Mouse (Mus musculus) lung, postnatal 36 days (tissue): ENCODE results near the gene Ascl1.
A peak's percentile ranks its signal among the peaks of the same experiment; 100 is the strongest.

ENCODE experiments used
- DNase-seq: peaks from one replicate; pipeline ENCODE4 v3.0.0; 2022; ENCODE audit warnings: mixed read lengths

The Ascl1 gene

DNA sequence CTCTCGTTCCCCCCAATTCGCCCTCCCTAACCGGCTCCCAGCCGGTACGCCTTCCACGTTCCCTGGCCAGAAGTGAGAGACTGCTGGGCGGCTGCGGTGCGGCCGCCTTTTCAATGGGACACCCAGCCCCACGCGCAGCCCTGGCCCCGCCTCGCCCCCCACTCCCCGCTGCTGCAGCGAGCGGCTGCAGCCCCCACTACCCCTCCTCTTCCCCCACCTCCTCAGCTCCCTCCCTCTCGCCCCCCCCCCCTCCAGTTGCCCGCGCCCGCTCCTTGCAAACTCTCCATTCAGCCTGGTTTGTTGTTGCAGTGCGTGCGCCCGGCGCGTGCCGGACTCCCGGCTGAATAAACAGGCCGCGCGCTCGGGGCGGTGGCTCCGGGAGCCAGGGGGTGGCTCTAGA is at the start of gene Ascl1:
Gene Ascl1, minus strand, starts transcription at position 85 of the 400 bp plus-strand sequence.
- no peak for DNase-seq

DNA sequence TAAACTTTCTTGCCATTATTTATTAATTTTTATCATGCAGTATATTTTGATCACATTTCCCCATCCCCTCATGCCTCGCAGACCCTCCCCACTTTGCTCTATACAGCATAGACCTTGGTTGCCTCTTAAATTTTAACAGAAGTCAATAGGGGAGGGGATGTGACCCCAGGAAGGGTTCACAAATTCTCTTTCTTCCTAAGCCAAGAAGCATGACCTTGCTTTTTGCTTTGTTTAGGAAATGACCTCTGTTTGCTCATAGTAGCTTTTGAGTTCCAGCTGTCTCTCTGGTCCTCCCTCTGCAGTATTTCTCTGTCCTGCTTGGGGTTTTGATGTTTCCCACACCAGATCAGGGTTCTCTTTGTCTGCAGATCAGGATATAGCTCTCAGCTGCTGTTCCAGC is 40.7 kb upstream of the Ascl1 start:
- DNase-seq: no peak

DNA sequence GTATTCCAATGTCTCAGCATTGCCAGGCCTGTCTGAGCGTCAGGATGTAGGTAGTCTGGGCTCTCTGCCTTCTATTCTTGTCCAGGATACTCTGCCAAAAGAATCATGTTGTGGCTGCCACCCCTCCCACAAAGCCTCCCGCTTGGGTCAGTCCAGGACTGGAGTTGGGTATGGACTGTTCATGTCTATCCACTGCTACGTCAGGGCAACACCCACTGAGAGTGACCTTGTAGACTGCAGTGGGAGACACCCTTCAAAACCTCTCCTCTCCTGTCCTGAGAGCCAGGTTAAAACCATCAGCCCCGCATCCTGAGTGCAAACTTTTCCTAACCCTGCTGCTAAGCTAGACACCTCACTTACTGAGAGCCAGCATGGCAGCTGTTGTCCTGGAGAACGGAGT is 28.2 kb upstream of the Ascl1 start, which contains the start of gene Pah:
Gene Pah, plus strand, starts transcription at position 150 of the 400 bp plus-strand sequence.
- no peak for DNase-seq

DNA sequence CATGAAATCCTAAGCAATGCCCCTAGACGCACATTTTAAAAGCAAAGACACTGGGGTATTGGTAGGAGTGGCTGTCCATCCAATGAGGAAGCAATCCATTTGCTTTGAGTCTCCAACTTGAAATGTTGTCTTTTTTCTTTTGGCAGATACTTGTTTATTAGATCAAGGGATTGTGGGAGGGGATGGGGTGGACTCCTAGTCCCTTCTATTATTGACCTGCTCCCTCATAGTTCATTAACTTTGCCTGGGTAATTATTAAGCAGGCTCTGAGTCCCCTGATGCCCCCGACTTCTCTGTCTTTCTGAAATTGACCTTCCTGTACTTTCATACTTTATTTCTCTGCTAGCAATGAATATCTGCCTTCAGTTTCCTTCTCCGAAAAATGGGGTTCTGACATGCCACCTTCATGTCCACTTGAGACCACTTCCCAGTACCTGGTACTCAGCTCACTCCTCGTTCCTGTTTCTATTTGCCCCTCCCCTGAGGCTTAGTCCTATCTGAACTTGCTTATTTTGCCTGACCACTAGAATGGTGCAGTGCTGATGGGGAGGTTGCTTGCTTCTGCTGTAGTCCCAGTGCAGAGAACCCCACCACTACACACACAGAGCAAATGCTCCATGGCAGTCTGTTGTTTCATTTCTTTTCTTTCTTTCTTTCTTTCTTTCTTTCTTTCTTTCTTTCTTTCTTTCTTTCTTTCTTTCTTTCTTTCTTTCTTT is 27.1 kb upstream of the Ascl1 start:
- DNase-seq: no peak

DNA sequence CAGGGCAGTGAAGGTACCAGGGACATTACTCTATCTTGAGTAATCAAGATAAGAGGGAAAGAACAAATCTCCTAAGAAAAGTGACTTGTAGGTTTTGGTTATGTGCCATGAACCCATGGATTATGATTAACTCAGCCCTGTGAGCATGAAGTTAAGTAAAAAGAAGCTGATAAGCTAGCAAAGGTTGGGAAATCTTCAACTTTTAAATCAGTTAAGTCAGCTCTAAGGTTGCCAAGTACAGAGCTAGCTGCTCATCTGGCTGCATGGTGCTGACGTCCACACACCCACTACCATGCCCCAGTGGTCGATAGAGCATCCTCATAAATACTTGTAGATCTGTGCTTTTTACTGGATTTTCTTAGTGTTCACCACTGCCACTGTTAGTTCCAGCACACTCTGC is 25.1 kb upstream of the Ascl1 start:
- DNase-seq: no peak

DNA sequence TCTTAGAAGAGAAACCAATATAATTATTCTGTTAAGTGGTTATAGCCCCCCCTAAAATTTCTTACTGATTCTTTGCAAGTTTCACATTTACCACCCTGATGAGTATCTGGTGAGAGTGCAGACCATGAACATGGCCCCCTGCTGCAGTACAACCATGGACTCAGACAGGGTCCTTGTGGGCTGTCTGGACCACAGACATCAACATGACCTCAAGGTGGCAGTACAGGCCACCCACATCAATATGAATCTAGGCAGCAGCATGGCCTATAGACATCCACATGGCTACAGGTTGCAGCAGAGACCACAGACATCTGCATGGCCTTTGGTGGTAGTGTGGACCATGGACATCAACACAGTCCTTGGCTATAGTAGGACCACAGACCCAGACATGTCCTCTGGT is 19.6 kb upstream of the Ascl1 start:
- no peak for DNase-seq

DNA sequence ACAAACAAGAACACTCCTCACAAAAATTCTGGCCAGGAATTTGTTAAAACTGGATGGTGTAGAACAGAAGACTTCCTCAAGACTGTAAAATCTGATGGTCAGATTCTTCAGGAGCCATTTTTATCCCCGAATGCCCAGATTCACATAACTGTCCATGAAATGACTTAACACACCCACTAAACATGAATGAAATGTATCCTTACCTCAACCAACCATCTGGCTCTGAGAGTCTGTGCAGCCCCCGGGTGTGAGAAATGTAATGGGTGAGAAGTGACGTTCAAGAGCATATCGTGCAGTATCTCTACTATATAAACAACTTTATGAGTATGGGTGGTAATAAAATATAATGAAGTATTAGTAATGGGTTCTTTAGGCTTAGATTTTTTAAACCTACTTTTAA is 15.1 kb upstream of the Ascl1 start:
- DNase-seq: no peak

DNA sequence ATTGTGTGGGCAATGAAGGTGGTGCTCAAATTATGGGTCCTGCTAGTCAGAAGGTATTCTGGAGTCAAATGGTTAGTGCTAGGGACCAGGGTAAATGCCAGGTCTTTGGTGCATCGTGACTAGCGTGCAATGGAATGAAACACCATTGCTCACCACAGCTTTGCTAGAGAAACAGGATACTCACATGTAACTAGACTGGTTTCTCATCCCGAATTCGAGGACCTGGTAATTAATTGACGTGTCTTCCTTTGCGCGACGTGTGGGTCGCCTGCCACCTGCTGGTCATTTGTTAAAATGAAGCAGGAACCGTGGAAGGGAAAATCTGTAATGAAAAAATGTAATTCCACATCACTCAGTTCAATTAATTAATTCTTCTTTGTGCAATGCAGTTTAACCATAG is 10.5 kb upstream of the Ascl1 start:
- peak; percentile 56 for DNase-seq

DNA sequence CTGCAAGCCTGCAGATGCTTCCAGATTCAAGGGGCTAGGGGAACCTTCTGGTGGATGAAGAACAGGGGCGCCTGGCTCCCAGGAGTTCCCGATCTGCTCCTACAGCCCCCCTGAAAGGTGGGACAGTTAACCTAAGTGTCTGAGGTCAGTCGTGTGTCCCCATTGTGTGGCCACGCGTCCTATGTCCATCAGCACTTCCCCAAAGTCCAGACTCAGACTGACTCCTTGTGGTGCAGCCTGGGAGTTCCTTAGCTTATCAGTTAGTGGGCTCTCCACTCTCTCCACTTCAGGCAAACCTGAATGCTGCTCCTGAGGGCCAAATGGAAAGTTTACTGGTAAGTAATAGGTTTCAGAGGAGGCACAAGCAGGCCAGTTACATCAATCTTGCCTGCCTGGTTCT is 8.8 kb upstream of the Ascl1 start:
- DNase-seq: no peak

DNA sequence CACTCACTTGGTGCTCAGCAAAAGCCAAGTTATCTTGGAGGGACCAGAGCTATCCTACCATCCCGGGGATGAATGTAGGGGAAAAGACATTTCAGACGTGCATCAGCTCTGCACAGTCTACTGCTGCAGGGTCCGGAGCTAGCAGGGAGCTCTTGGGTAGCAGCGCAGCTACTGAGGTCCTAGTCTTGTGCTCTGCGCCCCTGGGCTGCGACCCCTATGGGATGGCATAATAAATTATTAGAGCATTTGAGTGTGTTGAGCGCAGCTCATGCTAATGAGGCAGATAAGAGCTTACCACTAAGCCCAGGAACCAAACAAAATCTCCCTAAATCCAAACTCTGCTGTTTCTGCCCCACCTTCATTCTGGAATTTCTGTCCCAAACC is 8.2 kb upstream of the Ascl1 start:
- DNase-seq: no peak

DNA sequence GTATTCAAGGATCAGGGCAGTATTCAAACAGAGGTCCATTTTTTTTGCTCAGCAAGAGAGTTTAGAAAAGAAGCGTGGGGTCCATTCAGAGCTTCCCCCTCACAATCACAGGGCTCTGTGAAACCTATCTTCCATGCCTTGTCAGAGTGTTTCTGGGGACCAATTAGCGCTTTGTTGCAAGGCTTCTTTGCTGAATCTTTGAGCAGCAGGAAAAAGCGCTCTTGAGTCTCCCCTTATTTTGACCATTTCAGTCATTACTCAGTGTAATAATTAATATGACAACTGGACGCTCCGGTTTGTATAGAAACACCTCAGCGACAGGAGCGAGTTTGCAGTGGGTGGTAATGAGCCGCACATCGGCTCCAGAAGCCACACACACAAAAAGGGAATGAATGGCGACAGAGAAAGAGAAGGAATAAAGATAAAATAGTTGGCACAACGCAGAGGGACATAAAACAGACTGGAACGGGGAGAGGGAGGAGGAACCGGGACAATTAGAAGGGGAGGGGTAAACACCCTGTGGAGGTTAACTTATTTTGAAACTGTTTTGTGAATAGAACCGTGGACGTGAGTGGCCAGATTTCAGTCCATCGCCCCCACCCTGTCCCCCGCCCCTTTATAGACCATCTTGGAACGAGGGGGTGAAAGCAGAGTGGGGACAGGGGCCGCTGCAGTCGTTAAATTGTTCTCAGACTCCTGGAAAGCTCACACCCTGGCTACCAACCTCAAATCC is 7.6 kb upstream of the Ascl1 start:
- DNase-seq: no peak

DNA sequence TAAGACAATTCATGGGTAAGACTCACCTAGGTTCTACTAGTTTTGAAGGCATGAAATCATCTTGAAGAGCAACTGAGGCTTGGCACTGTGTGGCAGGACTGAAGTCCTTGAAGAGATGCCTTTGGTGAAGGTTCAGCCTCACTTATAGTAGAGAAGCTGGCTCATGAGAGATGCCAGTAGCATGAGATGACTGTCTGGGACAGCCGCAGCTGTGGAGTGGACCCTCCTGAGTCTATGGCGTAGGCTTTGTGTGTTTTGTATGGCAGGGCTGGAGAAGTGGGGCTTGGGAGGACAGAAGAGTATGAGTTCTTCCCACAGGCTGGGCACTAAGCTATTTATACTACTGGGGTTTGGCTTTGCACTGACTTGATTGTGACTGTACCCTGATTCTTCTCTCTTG is 3.6 kb upstream of the Ascl1 start:
- DNase-seq: no peak

DNA sequence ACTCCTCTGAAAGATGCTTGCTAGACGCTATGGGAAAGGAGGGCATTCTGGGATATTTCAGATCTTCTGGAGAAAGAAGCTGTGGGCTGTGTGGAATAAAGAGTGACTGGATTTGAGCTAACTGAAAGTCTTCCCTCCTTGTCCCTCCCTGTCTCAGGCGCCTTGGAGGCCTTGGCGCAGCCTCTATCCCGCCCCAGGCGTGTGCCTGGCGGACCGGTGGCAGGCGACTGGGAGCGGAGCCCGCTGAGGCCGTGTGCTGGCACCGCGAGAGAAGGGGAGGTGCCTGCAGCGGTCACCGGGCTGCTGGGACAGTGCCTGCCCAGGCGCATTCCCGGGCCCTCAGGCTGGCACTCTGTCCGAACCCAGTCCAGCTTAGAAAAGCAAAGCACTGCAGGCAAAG is 1.1 kb upstream of the Ascl1 start:
- DNase-seq: no peak

DNA sequence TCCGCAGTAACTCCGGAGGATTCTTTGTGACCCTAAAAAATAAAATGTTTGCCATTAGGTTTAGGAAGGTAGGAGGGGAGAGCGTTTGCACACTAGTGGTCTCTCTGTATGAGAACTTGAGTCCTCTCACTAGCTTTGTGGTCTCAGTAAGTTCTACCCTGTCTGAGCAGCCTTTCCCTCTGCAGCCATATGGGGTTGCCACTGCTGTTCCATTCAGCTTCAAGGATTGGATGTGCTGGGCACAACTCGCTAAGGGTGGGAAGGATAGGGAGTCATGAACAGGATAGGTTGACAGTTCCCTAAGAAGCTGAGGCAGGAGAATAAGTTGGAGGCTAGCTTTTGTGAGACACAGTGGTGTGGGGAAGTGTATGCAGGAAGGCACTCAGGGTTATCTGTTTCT is 716 bp upstream of the Ascl1 start:
- DNase-seq: no peak

DNA sequence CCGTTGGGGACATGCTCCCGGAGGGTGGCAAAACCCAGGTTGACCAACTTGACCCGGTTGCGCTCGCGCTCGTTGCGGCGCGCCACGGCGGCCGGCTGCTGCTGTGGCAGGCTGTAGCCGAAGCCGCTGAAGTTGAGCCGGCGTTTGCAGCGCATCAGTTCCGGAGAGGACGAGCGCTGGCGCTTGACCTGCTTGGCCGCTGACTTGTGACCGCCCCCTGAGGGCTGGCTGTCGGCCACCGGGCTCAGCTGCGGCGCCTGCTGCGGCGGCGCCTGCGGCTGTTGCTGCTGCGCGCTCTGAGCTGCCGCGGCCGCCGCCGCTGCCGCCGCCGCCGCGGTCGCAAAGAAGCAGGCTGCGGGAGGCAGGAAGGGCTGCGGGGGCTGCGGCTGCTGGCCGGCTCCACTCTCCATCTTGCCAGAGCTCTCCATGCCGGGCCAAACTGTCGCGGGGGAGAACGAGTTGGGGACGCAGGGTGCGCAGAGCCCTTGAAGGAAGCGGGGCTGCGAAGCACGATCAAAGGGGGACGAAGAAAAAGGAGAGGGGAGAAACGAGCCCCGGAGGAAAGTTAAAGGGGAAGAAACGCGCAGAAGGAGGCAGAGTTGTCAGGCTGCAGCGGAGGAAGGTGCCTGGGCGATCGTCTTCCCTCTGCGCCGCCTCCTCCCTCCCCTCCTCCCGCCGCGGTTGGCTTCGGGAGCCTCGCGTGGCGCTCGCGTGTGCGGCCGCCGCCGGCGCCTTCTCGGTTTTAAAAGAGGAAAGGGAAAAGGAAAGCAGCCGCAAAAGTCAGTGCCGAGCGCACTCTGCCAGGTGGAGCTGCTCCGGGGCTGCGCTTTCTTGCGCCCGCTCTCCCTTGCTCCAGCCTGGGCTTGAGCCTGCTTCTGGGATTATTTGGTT is 554 bp downstream of the Ascl1 start:
- no peak for DNase-seq

DNA sequence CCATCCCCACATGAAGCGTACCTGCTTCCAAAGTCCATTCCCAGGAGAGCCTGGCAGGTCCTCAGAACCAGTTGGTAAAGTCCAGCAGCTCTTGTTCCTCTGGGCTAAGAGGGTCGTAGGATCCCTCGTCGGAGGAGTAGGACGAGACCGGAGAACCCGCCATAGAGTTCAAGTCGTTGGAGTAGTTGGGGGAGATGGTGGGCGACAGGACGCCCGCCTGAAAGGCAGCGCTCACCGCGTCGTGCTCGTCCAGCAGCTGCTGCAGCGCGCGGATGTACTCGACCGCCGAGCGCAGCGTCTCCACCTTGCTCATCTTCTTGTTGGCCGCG is 1.2 kb downstream of the Ascl1 start:
- DNase-seq: no peak

DNA sequence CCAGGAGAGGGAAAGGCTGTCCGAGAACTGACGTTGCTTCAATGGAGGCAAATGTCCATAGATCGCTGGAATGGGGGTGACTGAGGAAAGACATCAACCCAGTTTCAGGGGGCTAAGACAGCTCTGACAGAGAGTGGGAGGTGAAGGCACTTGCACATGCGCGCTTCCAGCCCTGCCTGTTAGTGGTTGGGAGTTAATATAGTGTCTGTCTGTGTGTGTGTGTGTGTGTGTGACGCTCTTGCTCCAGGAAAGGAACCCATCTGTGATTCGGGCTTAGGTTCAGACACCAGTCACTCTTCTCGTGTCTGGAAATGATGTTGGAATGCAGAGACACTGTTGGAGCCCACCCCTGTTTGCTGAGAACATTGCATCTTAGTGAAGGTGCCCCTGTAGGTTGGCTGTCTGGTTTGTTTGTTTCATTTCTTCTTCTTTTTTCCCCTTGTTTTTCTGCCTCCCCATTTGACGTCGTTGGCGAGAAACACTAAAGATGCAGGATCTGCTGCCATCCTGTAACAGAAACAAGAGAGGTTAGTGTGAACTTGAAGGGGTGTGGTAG is 1.9 kb downstream of the Ascl1 start:
- DNase-seq: no peak

DNA sequence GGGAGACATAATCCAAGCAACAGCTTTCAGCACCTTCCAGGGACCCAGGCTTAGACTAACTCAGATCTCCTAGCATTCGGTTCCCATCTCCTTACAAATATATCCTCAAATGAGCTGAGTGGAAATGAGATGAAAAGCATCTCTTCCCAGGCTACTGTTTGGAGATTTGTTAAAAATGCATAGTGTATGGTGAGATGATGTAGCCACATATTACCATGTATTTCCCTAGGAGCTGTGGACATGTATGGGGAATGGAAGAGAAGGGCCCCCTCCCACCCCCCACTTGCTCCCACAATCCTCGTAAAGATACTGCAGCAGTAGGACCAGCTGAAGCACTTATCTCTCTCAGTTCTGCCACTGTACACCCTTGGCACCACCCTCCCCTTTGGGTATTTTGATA is 3.1 kb downstream of the Ascl1 start:
- DNase-seq: no peak

DNA sequence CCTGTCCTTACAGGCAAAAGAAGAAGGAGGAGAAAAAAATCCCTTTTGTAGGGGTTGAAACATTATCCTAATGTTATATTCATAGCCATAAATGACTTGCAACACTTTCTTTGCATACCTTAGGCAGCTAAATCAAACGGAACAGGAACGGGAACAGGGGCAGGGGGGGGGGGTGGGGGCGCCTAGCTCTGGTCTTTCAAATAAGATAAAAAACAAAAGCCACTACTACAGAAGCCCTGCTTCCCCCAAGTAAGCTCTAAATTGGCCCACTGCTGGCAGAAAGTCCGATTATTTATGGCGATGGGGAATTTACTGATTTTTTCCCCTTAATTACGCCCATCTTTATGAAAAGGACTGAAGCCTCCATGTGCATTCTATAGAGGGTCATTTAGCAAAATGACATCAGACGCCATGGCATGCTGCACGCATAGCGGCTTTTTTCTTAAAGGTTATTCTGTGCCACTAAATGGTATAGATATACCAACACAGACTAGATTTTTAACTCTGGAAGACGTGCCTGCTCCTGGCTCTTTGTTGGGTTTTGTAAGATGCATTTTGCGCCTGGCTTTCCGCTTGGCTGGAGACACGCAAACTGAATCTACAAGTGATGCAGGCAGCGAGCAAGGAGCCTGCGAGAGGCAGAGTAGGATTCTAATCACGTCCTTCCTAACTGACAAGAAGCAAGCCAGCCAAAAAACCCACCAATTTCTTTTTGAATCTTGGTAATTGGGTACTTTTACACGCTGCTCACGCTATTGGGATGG is 4.0 kb downstream of the Ascl1 start:
- DNase-seq: no peak

DNA sequence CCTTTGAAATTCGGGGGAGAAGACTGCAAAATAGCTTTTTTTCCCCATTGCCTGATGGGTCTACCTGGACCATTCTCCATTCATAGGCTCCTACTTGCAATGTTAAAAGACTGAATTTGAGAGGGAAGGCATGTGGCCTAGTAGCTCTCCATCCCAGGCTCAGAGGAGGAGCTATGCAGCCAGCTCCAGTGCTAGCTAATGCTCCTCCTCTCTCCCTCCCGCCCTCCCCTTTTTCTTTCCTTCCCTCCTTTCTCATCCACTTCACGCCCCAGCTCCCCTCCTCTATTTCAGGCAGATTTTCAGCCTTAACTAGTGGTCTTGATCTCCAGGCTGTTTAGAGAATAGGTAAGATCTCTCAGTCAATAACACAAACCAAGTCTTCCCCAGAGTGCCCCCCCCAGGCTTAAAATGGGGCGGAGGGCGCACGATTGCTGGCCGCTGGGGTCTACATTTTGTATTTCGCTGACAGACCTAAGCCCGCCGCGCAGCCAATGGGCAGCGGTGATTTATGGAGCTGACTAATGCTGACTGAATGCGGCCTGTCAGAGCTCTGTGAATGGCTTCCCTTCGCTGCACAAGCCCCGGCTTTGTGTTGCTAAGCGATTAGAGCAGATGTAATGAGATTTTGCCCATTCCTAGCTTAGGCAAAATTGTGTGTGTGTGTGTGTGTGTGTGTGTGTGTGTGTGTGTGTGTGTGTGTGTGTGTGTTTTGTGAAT is 4.9 kb downstream of the Ascl1 start:
- DNase-seq: no peak

DNA sequence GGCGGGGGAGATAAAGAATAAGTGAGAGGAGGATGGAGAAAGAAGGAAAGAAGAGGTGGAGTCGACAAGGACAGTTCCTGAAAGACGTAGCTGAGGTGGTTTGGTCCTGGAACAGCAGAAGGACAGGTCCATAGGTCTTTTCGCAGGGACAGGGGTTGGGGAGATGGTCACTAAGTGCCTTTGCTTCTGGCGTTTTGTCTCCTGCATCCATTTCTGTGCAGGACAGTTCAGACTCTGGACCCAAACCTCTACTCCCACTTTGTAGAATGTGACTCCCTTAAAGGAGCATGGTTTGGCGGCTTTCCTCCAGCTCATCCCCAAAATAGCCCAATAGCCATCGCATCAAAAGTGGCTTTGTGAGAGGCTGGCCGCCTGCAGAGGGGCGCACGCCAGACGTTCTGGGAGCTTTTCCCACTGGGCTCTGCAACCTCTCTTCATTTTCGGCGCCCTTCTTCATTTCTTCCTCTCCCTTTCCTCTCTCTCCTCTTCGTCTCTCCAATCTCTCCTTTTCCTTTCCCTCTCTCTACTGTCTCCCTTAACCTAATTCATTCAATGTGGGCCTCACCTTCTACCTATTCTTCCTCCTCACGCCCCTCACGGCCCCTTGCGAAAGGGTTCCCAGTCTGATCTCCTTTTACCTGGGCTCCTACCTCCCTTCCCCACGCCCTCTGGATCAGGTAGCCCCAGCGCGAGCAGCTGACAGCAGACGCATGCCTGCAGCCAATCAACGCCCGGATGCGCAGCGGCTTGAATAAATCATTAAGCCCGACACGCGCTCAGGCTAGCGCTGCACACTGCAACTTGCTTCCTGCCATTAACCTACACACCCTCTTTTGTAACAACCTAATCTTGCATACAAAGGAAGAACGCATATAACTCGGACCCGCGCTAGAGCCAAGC is 7.5 kb downstream of the Ascl1 start:
- DNase-seq: no peak
